Mouse (Mus musculus) frontal cortex, adult (tissue): ENCODE measurements at regions not wholly inside any gene's neighbourhood (a gene's known extent, or its start where the extent isn't known, plus 50 kb on each side); places are given as distances from the start of the nearest gene placed in this dataset.
"Not testable (repeated sequence)": the region's sequence is repeated elsewhere in the genome, so short reads cannot be mapped to it uniquely, and the experiment has no call there.

Experiments
- ATAC-seq: cut with Nextera tagmentation; 2 replicates; pipeline ENCODE4 v1.9.2; 2017; ENCODE audit warnings: mild to moderate bottlenecking, moderate library complexity, mixed read lengths; ENCODE audit not compliant: low TSS enrichment

DNA sequence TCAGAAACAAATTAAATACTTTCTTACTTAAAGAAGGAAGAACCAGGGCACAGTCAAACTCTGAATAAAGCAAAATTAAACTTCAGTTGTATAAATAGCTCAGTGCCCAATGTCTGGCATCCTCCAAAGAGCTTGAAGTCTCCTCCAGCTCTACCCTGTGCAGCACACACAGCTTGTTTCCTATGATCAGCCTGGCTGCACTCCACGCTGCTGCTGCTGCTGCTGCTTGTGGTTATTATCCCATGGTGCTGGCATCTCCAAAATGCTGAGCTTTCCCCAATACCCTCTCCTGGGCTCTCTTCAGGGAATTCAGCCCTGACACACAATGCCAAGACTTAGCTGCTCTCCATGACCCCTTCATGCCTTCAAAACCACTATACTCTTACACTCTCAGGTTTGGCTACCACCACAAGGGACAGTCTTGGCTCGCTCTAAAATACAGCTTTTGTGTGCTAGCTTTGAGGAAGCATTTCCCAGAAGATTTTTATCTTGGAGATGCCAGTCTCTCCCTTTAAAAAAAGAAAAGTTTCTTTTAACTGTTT, 121.0 kb downstream of the Rab10 start:
- peak; percentile 57; the same call in 1 of the 2 replicates for ATAC-seq

GRCm38 (mm10) chr12:3188137-3188536, 121.6 kb downstream of the Rab10 start:
- ATAC-seq: no peak

DNA sequence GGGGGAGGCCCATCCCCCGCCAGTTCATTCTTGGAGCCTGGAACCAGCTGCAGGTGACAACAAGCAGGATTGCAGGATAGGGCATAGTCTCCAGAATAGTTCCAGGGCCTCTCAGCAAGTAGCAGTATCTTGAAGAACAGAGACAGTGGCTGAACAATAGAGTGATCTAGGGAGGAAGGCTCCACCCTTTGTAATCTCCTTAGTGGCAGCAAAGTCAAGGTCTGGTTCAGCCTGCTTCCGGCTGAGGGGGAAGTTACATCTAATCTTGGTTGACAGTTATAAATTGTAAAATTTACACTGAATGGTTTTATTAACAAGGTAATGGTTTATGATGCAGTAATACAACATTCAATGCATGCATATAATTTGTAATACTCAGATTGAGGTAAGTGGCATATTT, 136.4 kb downstream of the Rab10 start:
- ATAC-seq: no peak

DNA sequence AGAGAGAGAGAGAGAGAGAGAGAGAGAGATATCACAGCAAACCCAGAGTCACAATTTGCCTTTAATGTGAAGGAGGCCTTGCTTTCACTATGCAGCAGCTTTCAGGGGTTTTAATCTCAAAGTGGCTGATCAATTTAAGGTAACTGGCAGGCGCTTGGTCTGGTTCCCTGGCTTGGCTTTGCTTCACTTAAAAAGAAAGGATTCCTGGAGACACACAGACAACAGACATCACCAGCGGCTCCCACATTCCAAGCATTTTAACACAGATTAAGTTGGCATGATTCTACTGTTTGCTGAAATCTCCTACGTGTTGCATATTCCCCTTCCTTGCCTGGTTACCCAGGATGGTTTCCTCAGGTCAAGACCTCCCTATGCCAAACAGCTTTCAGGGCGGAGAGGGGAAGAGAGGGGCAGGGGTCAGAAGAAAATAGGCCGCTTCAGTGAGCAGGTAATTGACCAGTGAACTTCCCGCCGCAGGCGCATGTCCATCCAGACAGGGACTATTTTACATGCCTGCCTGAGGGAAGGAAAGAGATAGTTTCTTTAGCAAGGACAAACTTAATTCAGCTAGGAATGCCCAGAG, 140.0 kb downstream of the Rab10 start:
- ATAC-seq: not testable (repeated sequence)

- ATAC-seq: not testable (repeated sequence)
These were observed 148.1 kb downstream of the Rab10 start for GRCm38 (mm10) chr12:3161666-3162065.

GRCm38 (mm10) chr12:3158771-3159170, 151.0 kb downstream of the Rab10 start:
- not testable (repeated sequence) for ATAC-seq

DNA sequence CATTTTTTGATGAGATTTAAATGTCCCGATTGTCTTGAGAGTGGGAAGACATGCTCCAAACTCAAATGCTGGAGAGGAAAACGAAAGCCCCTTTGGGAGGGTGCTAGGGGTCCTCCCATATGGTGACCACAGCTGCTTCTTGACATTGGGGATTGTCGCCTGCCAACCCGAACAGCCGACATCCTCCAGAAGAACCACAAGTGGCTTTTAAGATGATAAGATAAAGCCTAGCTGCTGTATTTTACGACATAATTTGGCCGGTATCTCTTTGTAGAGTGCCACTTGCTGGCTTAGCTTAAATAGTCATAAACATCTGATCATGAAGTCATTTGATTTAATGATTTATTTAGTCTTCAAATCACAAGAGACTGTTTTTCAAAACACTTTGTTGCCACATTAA, 156.1 kb downstream of the Rab10 start:
- ATAC-seq: not testable (repeated sequence)

DNA sequence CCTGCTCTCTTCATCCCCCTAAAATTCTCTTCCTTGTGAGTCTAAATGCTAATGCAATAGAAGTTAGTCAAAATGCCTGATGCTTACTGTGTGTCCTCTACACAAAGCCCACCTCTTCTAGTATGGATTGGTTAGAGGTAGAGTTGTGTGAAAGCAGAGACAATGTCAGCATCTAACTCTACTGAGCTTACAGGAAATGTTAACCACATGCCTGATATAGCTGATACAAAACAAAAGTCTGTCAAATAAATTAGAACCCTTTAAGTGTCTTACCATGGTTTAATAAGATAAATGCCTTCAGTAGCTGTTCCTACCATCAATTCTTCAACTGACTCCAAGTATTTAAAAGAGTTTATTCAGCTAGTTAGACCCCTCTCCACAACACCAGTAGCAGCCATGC, 177.2 kb downstream of the Rab10 start:
- not testable (repeated sequence) for ATAC-seq

GRCm38 (mm10) chr12:3131149-3131751, 178.5 kb downstream of the Rab10 start:
- not testable (repeated sequence) for ATAC-seq

DNA sequence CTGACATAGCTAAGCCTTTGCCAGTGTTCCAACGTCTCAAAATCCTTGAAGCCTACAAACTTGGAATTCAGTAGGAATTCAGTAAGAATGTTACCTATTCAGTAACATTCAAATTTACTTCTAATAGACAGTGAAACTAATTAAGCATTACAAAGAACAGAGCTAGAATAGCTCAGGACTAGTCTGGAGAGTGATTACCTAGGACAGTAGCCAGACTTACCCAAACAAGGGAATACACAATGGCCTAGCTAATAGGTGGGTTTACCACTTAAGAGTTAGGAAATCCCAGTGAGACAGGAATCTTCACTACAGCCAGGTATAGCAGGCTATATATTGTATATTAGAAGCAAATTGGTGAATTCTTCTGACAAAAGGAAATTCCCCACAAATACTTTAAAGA, 182.4 kb downstream of the Rab10 start:
- ATAC-seq: not testable (repeated sequence)

DNA sequence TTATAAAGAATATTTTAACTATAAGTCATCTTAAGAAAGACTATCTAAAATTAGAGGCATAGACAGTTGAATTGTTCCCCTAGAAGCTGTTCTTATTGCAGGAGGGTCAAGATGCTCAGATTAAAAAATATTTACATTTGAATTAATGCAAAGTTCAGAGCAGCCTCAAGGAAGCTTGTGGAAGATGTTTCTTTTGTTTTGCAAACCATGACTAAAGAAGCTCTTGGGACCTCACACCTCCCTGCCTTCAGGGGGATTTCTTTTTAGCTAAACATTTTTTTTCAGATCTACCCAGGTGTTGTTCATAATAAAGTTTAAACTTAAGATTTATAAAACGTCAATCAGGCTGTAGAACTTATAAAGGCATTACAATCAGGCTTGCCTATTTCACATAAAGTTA, 185.7 kb downstream of the Rab10 start:
- no peak for ATAC-seq

- peak; percentile 57; the same call in 1 of the 2 replicates for ATAC-seq
These were observed 199.2 kb downstream of the Rab10 start for GRCm38 (mm10) chr12:3110589-3110988.

- not testable (repeated sequence) for ATAC-seq
These were observed 200.1 kb downstream of the Rab10 start for GRCm38 (mm10) chr12:3109671-3110070.

DNA sequence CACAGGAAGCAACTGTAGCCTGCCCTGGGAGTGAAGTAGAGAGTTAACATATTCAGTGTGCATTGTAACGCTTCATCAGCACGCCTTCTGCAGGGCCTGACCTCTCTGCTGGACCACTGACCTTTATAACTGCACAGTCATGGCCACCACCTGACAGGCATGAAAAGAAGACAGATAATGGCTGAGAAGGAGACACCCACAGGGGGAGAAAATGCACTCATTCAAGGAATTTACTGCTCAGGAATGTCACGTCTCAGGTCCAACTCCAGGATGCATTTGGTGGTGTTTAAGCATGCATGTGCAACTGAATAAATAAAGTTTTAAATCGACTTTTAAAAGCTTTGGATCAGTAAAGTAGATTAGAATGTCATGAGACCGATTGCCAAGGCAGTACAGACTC, 207.8 kb downstream of the Rab10 start:
- not testable (repeated sequence) for ATAC-seq

- ATAC-seq: peak; percentile 57; the same call in 1 of the 2 replicates
These were observed 211.6 kb downstream of the Rab10 start for GRCm38 (mm10) chr12:3098175-3098574.

DNA sequence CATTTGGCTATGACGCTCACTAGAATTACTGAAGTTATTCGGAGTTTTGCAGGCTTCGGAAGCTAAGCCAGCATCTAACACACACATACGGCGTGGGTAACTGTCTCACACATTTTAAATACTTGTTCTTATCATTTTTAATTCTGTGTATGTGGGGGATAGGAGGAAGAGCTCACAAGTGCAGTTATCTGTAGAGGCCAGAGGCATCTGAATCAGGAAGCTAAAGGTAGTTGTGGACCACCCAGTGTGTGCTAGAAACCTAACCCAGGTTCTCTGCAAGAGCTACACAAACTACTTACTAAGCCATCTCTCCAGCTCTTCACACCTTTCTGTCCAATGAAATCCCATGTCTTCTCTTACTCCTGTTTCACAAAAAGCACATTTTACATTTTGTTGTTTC, 215.3 kb downstream of the Rab10 start:
- no peak for ATAC-seq

DNA sequence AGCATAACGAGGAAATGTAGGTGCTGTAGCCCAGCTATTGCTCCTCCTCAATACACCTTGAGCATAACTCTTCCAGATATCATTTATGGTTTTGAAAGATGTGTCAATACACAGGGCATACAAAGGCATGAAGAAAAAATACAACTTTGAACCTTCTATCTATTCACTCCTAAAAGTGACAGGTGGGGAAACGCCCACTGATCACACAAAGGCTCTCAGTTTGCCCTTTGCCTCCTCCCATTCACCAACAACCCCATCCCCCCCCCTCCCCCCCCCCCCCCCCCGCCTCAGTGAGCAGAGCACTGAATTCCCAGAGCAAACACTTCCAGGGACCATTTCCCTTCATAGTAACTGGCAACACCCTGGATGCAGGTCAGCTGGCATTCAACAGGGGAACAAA, 216.8 kb downstream of the Rab10 start:
- not testable (repeated sequence) for ATAC-seq

- not testable (repeated sequence) for ATAC-seq
These were observed 260.2 kb downstream of the Rab10 start for GRCm38 (mm10) chr12:3049546-3049945.

DNA sequence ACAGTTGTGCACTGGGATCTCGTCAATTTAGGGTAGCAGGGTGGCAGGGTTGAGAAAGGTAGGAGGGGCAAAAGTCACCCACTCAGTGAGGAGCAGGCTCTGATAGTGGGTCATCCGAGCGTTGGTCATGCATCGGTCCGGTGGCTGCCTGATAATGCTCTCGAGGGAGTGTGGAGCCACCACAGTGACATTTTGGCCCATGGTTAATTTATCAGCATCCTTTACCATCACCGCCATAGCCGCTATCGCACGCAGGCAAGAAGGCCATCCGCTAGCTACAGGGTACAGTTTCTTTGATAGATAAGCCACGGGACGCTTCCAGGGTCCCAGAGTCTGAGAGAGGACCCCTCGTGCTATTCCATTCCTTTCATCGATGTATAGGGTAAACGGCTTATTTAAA, 291.3 kb downstream of the Rab10 start:
- ATAC-seq: not testable (repeated sequence)

DNA sequence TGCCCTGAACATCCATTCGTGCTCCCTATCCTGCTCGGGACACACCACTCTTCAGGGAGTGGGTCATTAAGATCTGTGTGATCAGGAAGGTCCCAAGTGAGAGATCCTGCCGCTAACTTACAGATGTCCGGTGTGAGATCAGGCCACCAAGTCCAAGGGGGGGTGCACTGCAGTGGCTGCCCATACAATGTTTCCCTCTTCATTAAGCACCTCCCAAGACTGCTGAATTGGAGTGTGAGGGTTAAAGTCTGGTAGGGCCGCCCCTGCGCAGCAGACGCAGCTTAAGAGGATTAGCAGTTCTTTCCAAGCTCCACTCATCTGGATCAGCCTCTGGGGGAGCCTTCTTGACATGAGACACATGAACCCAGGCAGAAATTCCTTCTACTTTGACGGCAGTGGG, 293.0 kb downstream of the Rab10 start:
- not testable (repeated sequence) for ATAC-seq
